ENCODE assay signal across 18 mouse cellular contexts in genomic region chr19:47040720-47041473, GRCm38 (mm10). TPM values are rescaled to one million over a fixed set of nuclear protein-coding genes. Genes with fewer than 3 reads are reported as not detected.
A peak's percentile ranks its signal among the peaks of the same experiment; 100 is the strongest.
DNase-seq lines count a peak whose midpoint lies in the region.
"Had no signal": no experiment of that assay in that cellular context is flagged by ENCODE, and none has a peak within 500 bp of the region (broad histone marks: within the 10 kb centered on the region; RNA-seq: fewer than 3 reads in every experiment).

No protein-coding gene starts in this region.

- DNase-seq in frontal cortex, postnatal 36 days (ENCODE audit: low spot score in 2 of 2) = peak; percentile 21 to 52
- DNase-seq in frontal cortex, postnatal 10 days (ENCODE audit: low spot score in 2 of 2) = no peak
- DNase-seq in layer of hippocampus, adult 9-11 months = peak; percentile 54
- no peak for DNase-seq in layer of hippocampus, adult 8-10 months (ENCODE audit: low spot score in 2 of 2)
- peak; percentile 35 for DNase-seq in NIH3T3 (ENCODE audit: low read depth)
- peak; percentile 74 to 78 for DNase-seq in adrenal gland, postnatal 36 days
- no peak for DNase-seq in left cerebral cortex, postnatal 36 days (ENCODE audit: low spot score in 2 of 2)
- DNase-seq in heart, postnatal 36 days = no peak
- DNase-seq: cerebellum, adult 11-12 months; cerebellum, postnatal 10 days; gastrocnemius, postnatal 25 days; kidney, postnatal 25 days; liver, postnatal 0 days; retina, postnatal 1 day; thymus, adult 18-20 months; thymus, postnatal 36 days had no signal

- intact Hi-C loops in left cerebral cortex, postnatal 36 days (cut with DNase I) = no loop called here
- intact Hi-C loops in heart, postnatal 36 days (cut with DNase I) = no loop called here

RNA-seq across cellular contexts. Expression of gene Pcgf6, which starts 9.8 kb away (rescaled TPM):
- 10 to 100 TPM; 17.7 to 27.8 (median 21.1) TPM for total RNA-seq in layer of hippocampus, adult 8-10 months (2022)
- 10 to 100 TPM in 1 of 2 experiments, 1 to 10 TPM in 1; 9.1 to 11.9 TPM for total RNA-seq in adrenal gland, postnatal 36 days (2021)
- 10 to 100 TPM; 11.7 to 18.1 TPM for total RNA-seq in left cerebral cortex, postnatal 36 days (2021)
- total RNA-seq in heart, postnatal 36 days (2021) = 1 to 10 TPM; 3.0 to 3.4 TPM

RNA-seq across cellular contexts. Expression of gene Nt5c2, which starts 25.9 kb away (rescaled TPM):
- total RNA-seq in layer of hippocampus, adult 8-10 months (2022) = 100 to 1,000 TPM in 1 of 4 experiments, 10 to 100 TPM in 3; 72.5 to 101 (median 83.1) TPM
- 10 to 100 TPM; 63.2 to 65.2 TPM for total RNA-seq in adrenal gland, postnatal 36 days (2021)
- 10 to 100 TPM; 68.1 to 78.8 TPM for total RNA-seq in left cerebral cortex, postnatal 36 days (2021)
- 10 to 100 TPM; 59.6 to 61.2 TPM for total RNA-seq in heart, postnatal 36 days (2021)

RNA-seq across cellular contexts. Expression of gene Ina, which starts 26.4 kb away (rescaled TPM):
- total RNA-seq in layer of hippocampus, adult 8-10 months (2022) = 100 to 1,000 TPM; 144 to 177 (median 163) TPM
- 1 to 10 TPM; 4.0 to 5.9 TPM for total RNA-seq in adrenal gland, postnatal 36 days (2021)
- 100 to 1,000 TPM; 209 to 221 TPM for total RNA-seq in left cerebral cortex, postnatal 36 days (2021)
- not detected for total RNA-seq in heart, postnatal 36 days (2021)
- total RNA-seq: gastrocnemius, postnatal 25 days; hematopoietic stem cell, adult 5-6 weeks; MEL had no signal

RNA-seq across cellular contexts. Expression of gene Taf5, which starts 26.6 kb away (rescaled TPM):
- 1 to 10 TPM; 5.4 to 6.1 (median 5.7) TPM for total RNA-seq in layer of hippocampus, adult 8-10 months (2022)
- total RNA-seq in adrenal gland, postnatal 36 days (2021) = 1 to 10 TPM; 4.1 to 4.2 TPM
- 1 to 10 TPM; 5.9 to 6.0 TPM for total RNA-seq in left cerebral cortex, postnatal 36 days (2021)
- total RNA-seq in heart, postnatal 36 days (2021) = 1 to 10 TPM; 3.0 to 3.3 TPM

RNA-seq across cellular contexts. Expression of gene Usmg5, which starts 49.5 kb away (rescaled TPM):
- 100 to 1,000 TPM; 802 to 951 (median 835) TPM for total RNA-seq in layer of hippocampus, adult 8-10 months (2022)
- total RNA-seq in adrenal gland, postnatal 36 days (2021) = 100 to 1,000 TPM; 712 to 723 TPM
- 100 to 1,000 TPM; 648 to 693 TPM for total RNA-seq in left cerebral cortex, postnatal 36 days (2021)
- 1,000 to 10,000 TPM; 2,349 to 2,453 TPM for total RNA-seq in heart, postnatal 36 days (2021)

Comparison
In these comparisons a context has a peak if more than half of its experiments do, and no peak if none do; other contexts are left out.
1. DNase-seq: peak in frontal cortex, postnatal 36 days (2 of 2), layer of hippocampus, adult 9-11 months (single experiment), NIH3T3 (single experiment) and adrenal gland, postnatal 36 days (2 of 2); none in frontal cortex, postnatal 10 days (0 of 2), layer of hippocampus, adult 8-10 months (0 of 2), left cerebral cortex, postnatal 36 days (0 of 2) and heart, postnatal 36 days (0 of 2).
2. RNA of gene Ina, which starts 26.4 kb away (total RNA-seq): 209 to 221 TPM in left cerebral cortex, postnatal 36 days and 144 to 177 TPM in layer of hippocampus, adult 8-10 months; 4.0 to 5.9 TPM in adrenal gland, postnatal 36 days and not detected in heart, postnatal 36 days; every median in the first group is over 10 times any median in the second.